In genomic region chr10:22817976-22818375, GRCm38 (mm10) we compare ENCODE assay signal across 13 mouse cellular contexts. TPM values are rescaled to one million over a fixed set of nuclear protein-coding genes. Genes with fewer than 3 reads are reported as not detected.
A peak's percentile ranks its signal among the peaks of the same experiment; 100 is the strongest.
DNase-seq lines count a peak whose midpoint lies in the region; ATAC-seq and TF ChIP-seq lines count a peak whose summit lies in the region.
"Had no signal": no experiment of that assay in that cellular context is flagged by ENCODE, and none has a peak within 500 bp of the region (broad histone marks: within the 10 kb centered on the region; RNA-seq: fewer than 3 reads in every experiment).

No protein-coding gene starts in this region.

- H3K9ac ChIP-seq in heart, embryonic 12.5 days, result peak overlapping the region; percentile 66
- peak overlapping the region; percentile 76 for H3K9ac ChIP-seq in lung, embryonic 16.5 days (ENCODE audit: low read length)
- H3K9ac ChIP-seq in heart, postnatal 0 days (replicated peaks; ENCODE audit: low read depth, low read length), result peak overlapping the region; percentile 33; the same call in 1 of the 2 replicates
- peak overlapping the region; percentile 14; the same call in 1 of the 2 replicates for H3K9ac ChIP-seq in stomach, embryonic 15.5 days

- no peak for TF ChIP-seq EP300 in heart, postnatal 0 days (IDR thresholded peaks at IDR 0.05; ENCODE audit: low read depth)

- no peak for DNase-seq in heart, adult 9 months (ENCODE audit: low spot score in 2 of 2)
- no peak for DNase-seq in lung, postnatal 36 days
- no peak for DNase-seq in heart, postnatal 0 days (ENCODE audit: low spot score)
- DNase-seq in adrenal gland, postnatal 25 days, result no peak
- DNase-seq: cerebellum, adult 8-10 months; right cerebral cortex, postnatal 25 days; thymus, adult 2 months had no signal

- H3K4me3 ChIP-seq in heart, embryonic 12.5 days, result peak overlapping the region; percentile 49
- H3K4me3 ChIP-seq in lung, embryonic 16.5 days (ENCODE audit: low read length), result peak overlapping the region; percentile 56
- H3K4me3 ChIP-seq in heart, postnatal 0 days (ENCODE audit: low read depth, low read length), result peak overlapping the region; percentile 52
- H3K4me3 ChIP-seq in stomach, embryonic 15.5 days (replicated peaks), result peak overlapping the region; percentile 60

- no peak for ATAC-seq in heart, embryonic 12.5 days (ENCODE audit: insufficient number of reproducible peaks, low FRiP score)
- ATAC-seq in lung, embryonic 16.5 days (ENCODE audit: low read depth), result no peak
- ATAC-seq in heart, postnatal 0 days (ENCODE audit: insufficient read depth, low read depth), result no peak
- ATAC-seq in stomach, embryonic 15.5 days (ENCODE audit: insufficient read depth, low FRiP score, low read depth), result no peak
- ATAC-seq: Patski had no signal

- peak overlapping the region; percentile 63 for H3K4me2 ChIP-seq in heart, embryonic 12.5 days
- H3K4me2 ChIP-seq in lung, embryonic 16.5 days (ENCODE audit: low read depth, low read length), result peak overlapping the region; percentile 42; the same call in 1 of the 2 replicates
- peak overlapping the region; percentile 31; the same call in 1 of the 2 replicates for H3K4me2 ChIP-seq in heart, postnatal 0 days (ENCODE audit: low read depth, low read length)
- H3K4me2 ChIP-seq in stomach, embryonic 15.5 days, result peak overlapping the region; percentile 32

- 18% methylated on average over 4 of the region's 4 CpGs for WGBS in heart, embryonic 12.5 days
- WGBS in lung, embryonic 16.5 days, result 12% methylated on average over 4 of the region's 4 CpGs
- 15% methylated on average over 4 of the region's 4 CpGs for WGBS in heart, postnatal 0 days
- WGBS in stomach, embryonic 15.5 days, result 7% methylated on average over 4 of the region's 4 CpGs

- H3K36me3 ChIP-seq in heart, embryonic 12.5 days, result no peaks in the 10 kb centered on the region
- H3K36me3 ChIP-seq in lung, embryonic 16.5 days (ENCODE audit: control insufficient read depth, insufficient read depth, low read length), result no peaks in the 10 kb centered on the region
- H3K36me3 ChIP-seq in heart, postnatal 0 days (replicated peaks; ENCODE audit: control insufficient read depth, insufficient read depth, low read length), result no peaks in the 10 kb centered on the region
- no peaks in the 10 kb centered on the region for H3K36me3 ChIP-seq in stomach, embryonic 15.5 days

- H3K9me3 ChIP-seq in heart, embryonic 12.5 days (replicated peaks), result no peaks in the 10 kb centered on the region
- H3K9me3 ChIP-seq in lung, embryonic 16.5 days (ENCODE audit: control insufficient read depth, low read length), result no peaks in the 10 kb centered on the region
- no peaks in the 10 kb centered on the region for H3K9me3 ChIP-seq in heart, postnatal 0 days (replicated peaks; ENCODE audit: control insufficient read depth, low read length)
- H3K9me3 ChIP-seq in stomach, embryonic 15.5 days, result no peaks in the 10 kb centered on the region

- H3K4me1 ChIP-seq in heart, embryonic 12.5 days (replicated peaks), result peaks cover 40% of the 10 kb centered on the region
- peaks cover 12% of the 10 kb centered on the region; the same call in 1 of the 2 replicates for H3K4me1 ChIP-seq in lung, embryonic 16.5 days (replicated peaks; ENCODE audit: control insufficient read depth, insufficient read depth, low read length)
- no peaks in the 10 kb centered on the region for H3K4me1 ChIP-seq in heart, postnatal 0 days (ENCODE audit: control insufficient read depth, insufficient read depth)
- peaks cover 5% of the 10 kb centered on the region; the same call in 1 of the 2 replicates for H3K4me1 ChIP-seq in stomach, embryonic 15.5 days

- H3K27me3 ChIP-seq in heart, embryonic 12.5 days (replicated peaks), result peaks cover 60% of the 10 kb centered on the region
- peaks cover 17% of the 10 kb centered on the region for H3K27me3 ChIP-seq in lung, embryonic 16.5 days (ENCODE audit: control insufficient read depth, insufficient read depth, low read depth, low read length)
- H3K27me3 ChIP-seq in heart, postnatal 0 days (ENCODE audit: control insufficient read depth, insufficient read depth, low read length), result peaks cover 91% of the 10 kb centered on the region
- 0 out of 2 replicates have a peak, but pooled peaks cover 7% of the 10 kb centered on the region for H3K27me3 ChIP-seq in stomach, embryonic 15.5 days (replicated peaks)

- TF ChIP-seq CTCF in heart, postnatal 0 days (IDR thresholded peaks at IDR 0.05; ENCODE audit: low read depth), result no peak

- H3K27ac ChIP-seq in heart, embryonic 12.5 days (ENCODE audit: poor library complexity, severe bottlenecking), result peak overlapping the region; percentile 78
- peak overlapping the region; percentile 89 for H3K27ac ChIP-seq in lung, embryonic 16.5 days (ENCODE audit: low read length)
- H3K27ac ChIP-seq in heart, postnatal 0 days (ENCODE audit: low read depth), result peak overlapping the region; percentile 28
- peak overlapping the region; percentile 81 for H3K27ac ChIP-seq in stomach, embryonic 15.5 days
- H3K27ac ChIP-seq: macrophage had no signal

RNA-seq across cellular contexts. Expression of gene Tcf21, which starts 2.0 kb away (rescaled TPM):
- polyA plus RNA-seq in heart, embryonic 12.5 days (2016; fragmentation: Nextera tagmentation; extraction: Ambion mirVana), result 74.5 and 76.6 TPM in 2 replicates
- 383 and 396 TPM in 2 replicates for polyA plus RNA-seq in lung, embryonic 16.5 days (2015; fragmentation: Nextera tagmentation; extraction: Ambion mirVana)
- total RNA-seq in heart, postnatal 0 days (2014; rRNA removed; ENCODE audit: low replicate concordance), result 17.9 and 21.9 TPM in 2 replicates
- 56.0 and 56.9 TPM in 2 replicates for polyA plus RNA-seq in heart, postnatal 0 days (2015; fragmentation: Nextera tagmentation; extraction: Ambion mirVana)
- 211 and 218 TPM in 2 replicates for polyA plus RNA-seq in stomach, embryonic 15.5 days (2015; fragmentation: Nextera tagmentation; extraction: Ambion mirVana)
- 10.2 and 11.7 TPM in 2 replicates for total RNA-seq in adrenal gland, postnatal 25 days (2021)
- total RNA-seq: left cerebral cortex, postnatal 10 days had no signal
- polyA plus RNA-seq: macrophage, Patski had no signal

Comparison
In these comparisons a context has a peak if more than half of its experiments do, and no peak if none do; other contexts are left out.
1. H3K27ac ChIP-seq: peak in every context shown above with its lines; median percentile 89 in lung, embryonic 16.5 days; 81 in stomach, embryonic 15.5 days; 78 in heart, embryonic 12.5 days; 28 in heart, postnatal 0 days.
2. H3K9ac ChIP-seq: peak in every context shown above with its lines; median percentile 76 in lung, embryonic 16.5 days; 66 in heart, embryonic 12.5 days; 33 in heart, postnatal 0 days; 14 in stomach, embryonic 15.5 days.